Mouse (Mus musculus): ENCODE data around the gene Zfp185. TPM values are rescaled to one million over a fixed set of nuclear protein-coding genes. Genes with fewer than 3 reads are reported as not detected.

Gene Zfp185
- polyA plus RNA-seq (2014; fragmentation: Nextera tagmentation; extraction: Ambion mirVana): 2.0 and 2.4 TPM in 2 replicates

GRCm38 (mm10) chrX:72986841-72987519 lies at the start of gene Zfp185:
Gene Zfp185, plus strand, starts transcription at chrX:72987339.
- peak within 1 kb of the TSS; percentile 68 for H3K4me2 ChIP-seq
- DNase-seq (ENCODE audit: low spot score) (peak; percentile 62), ATAC-seq (replicated peaks; ENCODE audit: low FRiP score) (peak; percentile 70)
- H3K27ac ChIP-seq (ENCODE audit: low read depth, low read length): no peak within 1 kb of the TSS
- no peaks in the 10 kb centered on the region; the same call in 1 of the 2 replicates for H3K4me1 ChIP-seq (replicated peaks; ENCODE audit: control insufficient read depth, insufficient read depth, low read length)
- no peak within 1 kb of the TSS for H3K9ac ChIP-seq (ENCODE audit: low read depth, low read length)
- peak within 1 kb of the TSS; percentile 41 for H3K4me3 ChIP-seq (ENCODE audit: low read depth, low read length)
- H3K36me3 ChIP-seq (ENCODE audit: control insufficient read depth, insufficient read depth, low read length): no peaks in the 10 kb centered on the region
- H3K9me3 ChIP-seq (ENCODE audit: control insufficient read depth, low read length): no peaks in the 10 kb centered on the region
- peaks cover 31% of the 10 kb centered on the region for H3K27me3 ChIP-seq (replicated peaks; ENCODE audit: control insufficient read depth, insufficient read depth, low read length)
- WGBS: 17% methylated on average over 30 of the region's 45 CpGs

GRCm38 (mm10) chrX:72953464-72953863 lies 33.7 kb upstream of the Zfp185 start:
- no peak for DNase-seq (ENCODE audit: low spot score)
- Histone ChIP-seq H3K27me3 (replicated peaks; ENCODE audit: control insufficient read depth, insufficient read depth, low read length) (no peaks in the 10 kb centered on the region), H3K9ac (ENCODE audit: low read depth, low read length) (no peak overlapping the region), H3K9me3 (ENCODE audit: control insufficient read depth, low read length) (no peaks in the 10 kb centered on the region), H3K4me2 (no peak overlapping the region), H3K4me3 (ENCODE audit: low read depth, low read length) (no peak overlapping the region), H3K27ac (ENCODE audit: low read depth, low read length) (no peak overlapping the region), H3K36me3 (ENCODE audit: control insufficient read depth, insufficient read depth, low read length) (peaks cover 5% of the 10 kb centered on the region; the same call in 1 of the 2 replicates), H3K4me1 (replicated peaks; ENCODE audit: control insufficient read depth, insufficient read depth, low read length) (no peaks in the 10 kb centered on the region)
- no peak for ATAC-seq (replicated peaks; ENCODE audit: low FRiP score)
- 84% methylated on average over 4 of the region's 4 CpGs for WGBS

- H3K9me3 ChIP-seq (ENCODE audit: control insufficient read depth, low read length): no peaks in the 10 kb centered on the region
- no peaks in the 10 kb centered on the region for H3K4me1 ChIP-seq (replicated peaks; ENCODE audit: control insufficient read depth, insufficient read depth, low read length)
- no peak overlapping the region for H3K27ac ChIP-seq (ENCODE audit: low read depth, low read length)
- ATAC-seq (replicated peaks; ENCODE audit: low FRiP score): no peak
- no peaks in the 10 kb centered on the region for H3K27me3 ChIP-seq (replicated peaks; ENCODE audit: control insufficient read depth, insufficient read depth, low read length)
- H3K36me3 ChIP-seq (ENCODE audit: control insufficient read depth, insufficient read depth, low read length): peaks cover 5% of the 10 kb centered on the region; the same call in 1 of the 2 replicates
- no peak overlapping the region for H3K4me3 ChIP-seq (ENCODE audit: low read depth, low read length)
- H3K9ac ChIP-seq (ENCODE audit: low read depth, low read length): no peak overlapping the region
- no peak overlapping the region for H3K4me2 ChIP-seq
- WGBS: 90% methylated on average over 4 of the region's 4 CpGs
- no peak for DNase-seq (ENCODE audit: low spot score)
Observed at GRCm38 (mm10) chrX:72956486-72956885, 30.7 kb upstream of the Zfp185 start.

- no peaks in the 10 kb centered on the region for H3K36me3 ChIP-seq (ENCODE audit: control insufficient read depth, insufficient read depth, low read length)
- H3K4me1 ChIP-seq (replicated peaks; ENCODE audit: control insufficient read depth, insufficient read depth, low read length): no peaks in the 10 kb centered on the region
- DNase-seq (ENCODE audit: low spot score) (no peak), ATAC-seq (replicated peaks; ENCODE audit: low FRiP score) (no peak)
- H3K4me3 ChIP-seq (ENCODE audit: low read depth, low read length): no peak overlapping the region
- no peaks in the 10 kb centered on the region for H3K27me3 ChIP-seq (replicated peaks; ENCODE audit: control insufficient read depth, insufficient read depth, low read length)
- no peak overlapping the region for H3K9ac ChIP-seq (ENCODE audit: low read depth, low read length)
- H3K27ac ChIP-seq (ENCODE audit: low read depth, low read length): no peak overlapping the region
- 74% methylated on average over 4 of the region's 4 CpGs for WGBS
- no peaks in the 10 kb centered on the region for H3K9me3 ChIP-seq (ENCODE audit: control insufficient read depth, low read length)
- H3K4me2 ChIP-seq: no peak overlapping the region
Observed at GRCm38 (mm10) chrX:72960431-72960830, 26.7 kb upstream of the Zfp185 start.

- Histone ChIP-seq H3K9ac (ENCODE audit: low read depth, low read length) (no peak overlapping the region), H3K9me3 (ENCODE audit: control insufficient read depth, low read length) (no peaks in the 10 kb centered on the region), H3K36me3 (ENCODE audit: control insufficient read depth, insufficient read depth, low read length) (no peaks in the 10 kb centered on the region), H3K4me1 (replicated peaks; ENCODE audit: control insufficient read depth, insufficient read depth, low read length) (no peaks in the 10 kb centered on the region), H3K4me2 (no peak overlapping the region), H3K4me3 (ENCODE audit: low read depth, low read length) (no peak overlapping the region), H3K27me3 (replicated peaks; ENCODE audit: control insufficient read depth, insufficient read depth, low read length) (no peaks in the 10 kb centered on the region), H3K27ac (ENCODE audit: low read depth, low read length) (no peak overlapping the region)
- 62% methylated on average over 3 of the region's 3 CpGs for WGBS
- DNase-seq (ENCODE audit: low spot score) (no peak), ATAC-seq (replicated peaks; ENCODE audit: low FRiP score) (no peak)
Observed at GRCm38 (mm10) chrX:72961511-72961910, 25.6 kb upstream of the Zfp185 start.

GRCm38 (mm10) chrX:72962743-72963142 lies 24.4 kb upstream of the Zfp185 start:
- Histone ChIP-seq H3K27ac (ENCODE audit: low read depth, low read length) (no peak overlapping the region), H3K4me3 (ENCODE audit: low read depth, low read length) (no peak overlapping the region), H3K9ac (ENCODE audit: low read depth, low read length) (no peak overlapping the region), H3K4me2 (no peak overlapping the region), H3K27me3 (replicated peaks; ENCODE audit: control insufficient read depth, insufficient read depth, low read length) (0 out of 2 replicates have a peak, but pooled peaks cover 3% of the 10 kb centered on the region), H3K4me1 (replicated peaks; ENCODE audit: control insufficient read depth, insufficient read depth, low read length) (no peaks in the 10 kb centered on the region), H3K36me3 (ENCODE audit: control insufficient read depth, insufficient read depth, low read length) (no peaks in the 10 kb centered on the region), H3K9me3 (ENCODE audit: control insufficient read depth, low read length) (no peaks in the 10 kb centered on the region)
- 83% methylated on average over 3 of the region's 3 CpGs for WGBS
- ATAC-seq (replicated peaks; ENCODE audit: low FRiP score): no peak
- no peak for DNase-seq (ENCODE audit: low spot score)

- Histone ChIP-seq H3K27me3 (replicated peaks; ENCODE audit: control insufficient read depth, insufficient read depth, low read length) (peaks cover 18% of the 10 kb centered on the region), H3K27ac (ENCODE audit: low read depth, low read length) (no peak overlapping the region), H3K9ac (ENCODE audit: low read depth, low read length) (no peak overlapping the region), H3K9me3 (ENCODE audit: control insufficient read depth, low read length) (no peaks in the 10 kb centered on the region), H3K36me3 (ENCODE audit: control insufficient read depth, insufficient read depth, low read length) (no peaks in the 10 kb centered on the region), H3K4me1 (replicated peaks; ENCODE audit: control insufficient read depth, insufficient read depth, low read length) (no peaks in the 10 kb centered on the region; the same call in 1 of the 2 replicates), H3K4me2 (no peak overlapping the region), H3K4me3 (ENCODE audit: low read depth, low read length) (no peak overlapping the region)
- DNase-seq (ENCODE audit: low spot score): no peak
- 74% methylated on average over 6 of the region's 6 CpGs for WGBS
- ATAC-seq (replicated peaks; ENCODE audit: low FRiP score): no peak
Observed at GRCm38 (mm10) chrX:72982831-72983230, 4.3 kb upstream of the Zfp185 start.

GRCm38 (mm10) chrX:72985607-72986006 lies 1.5 kb upstream of the Zfp185 start:
- peak; percentile 39 for ATAC-seq (replicated peaks; ENCODE audit: low FRiP score)
- Histone ChIP-seq H3K9me3 (ENCODE audit: control insufficient read depth, low read length) (no peaks in the 10 kb centered on the region), H3K4me1 (replicated peaks; ENCODE audit: control insufficient read depth, insufficient read depth, low read length) (no peaks in the 10 kb centered on the region; the same call in 1 of the 2 replicates), H3K27ac (ENCODE audit: low read depth, low read length) (no peak overlapping the region), H3K4me2 (no peak overlapping the region), H3K36me3 (ENCODE audit: control insufficient read depth, insufficient read depth, low read length) (no peaks in the 10 kb centered on the region), H3K9ac (ENCODE audit: low read depth, low read length) (no peak overlapping the region), H3K27me3 (replicated peaks; ENCODE audit: control insufficient read depth, insufficient read depth, low read length) (peaks cover 27% of the 10 kb centered on the region), H3K4me3 (ENCODE audit: low read depth, low read length) (no peak overlapping the region)
- DNase-seq (ENCODE audit: low spot score): no peak
- 49% methylated on average over 2 of the region's 2 CpGs for WGBS

GRCm38 (mm10) chrX:72987520-72987905 lies 374 bp downstream of the Zfp185 start:
- Histone ChIP-seq H3K27ac (ENCODE audit: low read depth, low read length) (no peak overlapping the region), H3K9ac (ENCODE audit: low read depth, low read length) (no peak overlapping the region)

More at GRCm38 (mm10) chrX:72987520-72987905, 374 bp downstream of the Zfp185 start:
- DNase-seq (ENCODE audit: low spot score) (no peak), ATAC-seq (replicated peaks; ENCODE audit: low FRiP score) (no peak)
- Histone ChIP-seq H3K4me1 (replicated peaks; ENCODE audit: control insufficient read depth, insufficient read depth, low read length) (no peaks in the 10 kb centered on the region; the same call in 1 of the 2 replicates), H3K27me3 (replicated peaks; ENCODE audit: control insufficient read depth, insufficient read depth, low read length) (peaks cover 36% of the 10 kb centered on the region), H3K36me3 (ENCODE audit: control insufficient read depth, insufficient read depth, low read length) (no peaks in the 10 kb centered on the region), H3K9me3 (ENCODE audit: control insufficient read depth, low read length) (no peaks in the 10 kb centered on the region), H3K4me2 (peak overlapping the region; percentile 68), H3K4me3 (ENCODE audit: low read depth, low read length) (peak overlapping the region; percentile 41)
- 21% methylated on average over 14 of the region's 14 CpGs for WGBS

All from liver, embryonic 11.5 days (tissue).